Mouse (Mus musculus): Measurements from ENCODE around the gene Gm14322. TPM values are rescaled to one million over a fixed set of nuclear protein-coding genes. Genes with fewer than 3 reads are reported as not detected.
"Not testable (repeated sequence)": the region's sequence is repeated elsewhere in the genome, so short reads cannot be mapped to it uniquely, and the experiment has no call there.

Gm14322 gene
- 3.6 and 5.6 TPM in 2 replicates for polyA plus RNA-seq (2015; fragmentation: Nextera tagmentation; extraction: Ambion mirVana)

DNA sequence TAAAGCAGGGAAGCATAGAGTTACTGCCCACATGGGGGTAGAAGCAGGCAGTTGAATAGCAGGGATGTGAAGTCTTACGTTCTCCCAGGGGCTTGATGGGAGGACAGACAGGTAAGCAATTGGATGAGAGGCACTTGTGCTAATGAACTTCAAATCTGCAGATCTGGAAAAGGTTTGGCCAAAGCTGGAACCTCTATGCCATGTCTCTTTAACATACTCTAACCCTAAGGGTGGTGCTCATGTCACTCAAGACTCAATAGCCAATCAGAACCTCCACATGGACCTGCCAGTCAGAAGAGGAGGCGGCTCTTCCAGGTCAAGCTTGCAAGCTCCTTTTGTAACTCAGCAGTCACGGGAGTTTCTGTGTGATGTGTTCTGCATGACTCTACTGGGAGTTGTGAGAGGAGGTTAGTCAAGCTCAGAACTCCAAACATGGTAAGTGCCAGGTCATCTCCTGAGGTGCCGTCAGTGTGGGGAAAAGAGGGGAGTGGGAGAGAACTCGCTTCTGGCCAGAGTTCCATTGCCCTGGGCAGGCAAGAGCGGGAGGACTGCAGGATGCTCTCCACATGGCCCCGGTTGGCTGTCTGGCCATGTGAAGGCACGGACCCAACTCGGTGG is at the start of gene Gm14322:
Gene Gm14322, plus strand, starts transcription at position 348 of the 618 bp plus-strand sequence.
- WGBS, result 33% methylated on average over 9 of the region's 9 CpGs
- peak within 1 kb of the TSS; percentile 26; the same call in 1 of the 2 replicates for H3K4me3 ChIP-seq
- not testable (repeated sequence) for H3K9me3 ChIP-seq

DNA sequence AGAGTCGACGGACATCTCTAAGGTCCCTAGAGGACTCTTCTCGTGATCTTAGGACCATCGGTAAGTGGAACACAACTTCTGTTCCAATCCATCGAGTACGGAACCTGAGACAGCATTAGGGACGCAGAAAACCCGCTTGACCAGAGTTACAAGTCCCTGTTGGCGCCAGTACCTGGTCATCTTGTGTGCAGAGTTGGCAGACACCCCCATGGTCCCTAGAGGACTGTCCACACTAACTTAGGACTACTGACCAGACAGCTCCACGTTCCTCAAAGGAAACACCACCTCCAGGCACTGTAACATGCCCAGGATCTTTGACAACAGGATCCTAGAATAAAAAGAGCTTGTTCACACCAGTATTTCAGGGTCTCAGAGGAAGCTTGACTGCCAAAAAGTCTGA is 17.6 kb upstream of the Gm14322 start:
- H3K27ac ChIP-seq (replicated peaks); H3K4me3 ChIP-seq; H3K4me2 ChIP-seq; H3K9me3 ChIP-seq; ATAC-seq (ENCODE audit: low read depth); H3K4me1 ChIP-seq (replicated peaks); H3K36me3 ChIP-seq; H3K27me3 ChIP-seq; H3K9ac ChIP-seq: not testable (repeated sequence)
- 81% methylated on average over 6 of the region's 10 CpGs for WGBS

More for the DNA sequence above, at the start of gene Gm14322:
- not testable (repeated sequence) for H3K4me1 ChIP-seq (replicated peaks); H3K36me3 ChIP-seq; H3K27me3 ChIP-seq; H3K9ac ChIP-seq; H3K27ac ChIP-seq (replicated peaks); ATAC-seq (ENCODE audit: low read depth)
- peak within 1 kb of the TSS; percentile 30; the same call in 1 of the 2 replicates for H3K4me2 ChIP-seq

DNA sequence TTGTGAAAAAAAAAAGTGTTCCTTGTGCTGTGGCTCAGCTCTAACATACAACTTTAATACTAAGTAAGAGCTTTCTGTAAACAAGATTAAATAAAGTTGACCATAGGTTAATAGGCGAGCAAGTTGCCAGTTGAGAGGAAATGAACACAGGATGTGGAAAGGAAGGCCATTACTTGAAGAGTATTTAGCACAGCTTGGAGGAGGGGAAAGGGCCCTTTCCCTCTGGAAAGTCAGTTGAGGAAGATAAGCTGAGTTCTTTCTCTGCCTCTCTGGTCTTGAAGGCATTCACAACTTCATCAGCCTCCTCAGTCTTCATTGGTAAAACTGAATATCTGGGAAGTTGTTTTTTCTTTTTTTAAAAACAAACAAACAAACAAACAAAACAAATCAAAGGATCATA is 28.3 kb downstream of the Gm14322 start:
- not testable (repeated sequence) for H3K9ac ChIP-seq; H3K4me3 ChIP-seq; ATAC-seq (ENCODE audit: low read depth); H3K9me3 ChIP-seq; H3K4me1 ChIP-seq (replicated peaks); H3K27ac ChIP-seq (replicated peaks); H3K4me2 ChIP-seq; H3K36me3 ChIP-seq; H3K27me3 ChIP-seq
- WGBS, result 85% methylated on average over 1 of the region's 1 CpGs

DNA sequence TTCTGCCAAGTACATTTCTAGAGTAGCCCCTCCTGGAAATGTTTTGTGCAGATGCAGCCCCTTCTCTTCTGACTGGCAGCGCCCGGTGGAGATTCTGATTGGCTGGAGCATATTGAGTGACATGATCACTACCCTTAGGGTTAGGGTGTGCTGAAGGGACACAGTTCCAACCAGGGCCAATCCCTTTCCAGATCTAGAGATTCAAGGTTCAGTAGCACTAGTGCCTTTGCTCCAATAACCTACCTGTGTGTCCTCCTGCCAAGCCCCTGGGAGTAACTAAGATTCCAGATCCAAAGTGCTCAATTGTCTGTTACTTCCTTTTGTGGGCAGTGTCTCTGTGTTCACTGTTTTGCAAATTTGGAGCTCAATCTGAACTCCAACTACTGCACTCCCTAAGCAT is 47.1 kb downstream of the Gm14322 start:
- not testable (repeated sequence) for H3K27me3 ChIP-seq

More for the DNA sequence above, 47.1 kb downstream of the Gm14322 start:
- H3K9me3 ChIP-seq; H3K9ac ChIP-seq; H3K4me3 ChIP-seq; H3K27ac ChIP-seq (replicated peaks); H3K4me2 ChIP-seq; H3K36me3 ChIP-seq; H3K4me1 ChIP-seq (replicated peaks); ATAC-seq (ENCODE audit: low read depth): not testable (repeated sequence)
- no CpG with 5 or more reads among the region's 2 CpGs for WGBS

Other genes starting within 250 kb of the Gm14322 start
- gene Gm14406, start 181.1 kb upstream of the Gm14322 start, polyA plus RNA-seq (2015; fragmentation: Nextera tagmentation; extraction: Ambion mirVana), result not detected in 2 replicates
- 35.0 and 36.1 TPM in 2 replicates for gene Gm14325, start 81.0 kb downstream of the Gm14322 start, polyA plus RNA-seq (2015; fragmentation: Nextera tagmentation; extraction: Ambion mirVana)
- gene Gm14327, start 137.8 kb downstream of the Gm14322 start, polyA plus RNA-seq (2015; fragmentation: Nextera tagmentation; extraction: Ambion mirVana), result 2.3 and 3.1 TPM in 2 replicates
- not detected in 2 replicates for gene Zfp972, start 166.3 kb downstream of the Gm14322 start, polyA plus RNA-seq (2015; fragmentation: Nextera tagmentation; extraction: Ambion mirVana)
- 14.2 and 15.9 TPM in 2 replicates for gene Gm14326, start 198.0 kb downstream of the Gm14322 start, polyA plus RNA-seq (2015; fragmentation: Nextera tagmentation; extraction: Ambion mirVana)